Mouse (Mus musculus) midbrain, postnatal 0 days (tissue): ENCODE measurements around the gene Tbc1d14. TPM values are rescaled to one million over a fixed set of nuclear protein-coding genes. Genes with fewer than 3 reads are reported as not detected.

ENCODE experiments used
- ATAC-seq: fragments of 200-750 bp; cut with Nextera tagmentation; 2 replicates; pipeline ENCODE4 v1.8.0; 2017; ENCODE audit warnings: moderate number of reproducible peaks, mild to moderate bottlenecking, moderate TSS enrichment, moderate library complexity; ENCODE audit not compliant: low FRiP score
- DNase-seq: peaks from one replicate; pipeline ENCODE4 v3.0.0-alpha.2; 2015; ENCODE audit warnings: low spot score
- H3K27ac ChIP-seq: fragments of 300-500 bp; sonication (generic); 2 replicates; pipeline ENCODE4 v1.5.1; 2014; ENCODE audit warnings: low read depth, mild to moderate bottlenecking, low read length, mixed read lengths
- H3K27me3 ChIP-seq: fragments of 300-500 bp; sonication (generic); 2 replicates; pipeline ENCODE4 v1.6.1; 2014; ENCODE audit warnings: low read length, control low read depth, mixed read lengths; ENCODE audit not compliant: insufficient read depth
- H3K36me3 ChIP-seq: fragments of 300-500 bp; sonication (generic); 2 replicates; pipeline ENCODE4 v1.6.1; 2014; ENCODE audit warnings: low read length, control low read depth, mixed read lengths; ENCODE audit not compliant: insufficient read depth
- H3K4me1 ChIP-seq: fragments of 300-500 bp; sonication (generic); 2 replicates; pipeline ENCODE4 v1.6.1; 2014; ENCODE audit warnings: mild to moderate bottlenecking, control low read depth, antibody characterized with exemption, low read length, mixed read lengths; ENCODE audit not compliant: insufficient read depth
- H3K4me2 ChIP-seq: fragments of 300-500 bp; sonication (generic); 2 replicates; pipeline ENCODE4 v1.6.1; 2014; ENCODE audit warnings: low read depth, mild to moderate bottlenecking, low read length, mixed read lengths; ENCODE audit not compliant: poor library complexity, severe bottlenecking
- H3K4me3 ChIP-seq: fragments of 300-500 bp; sonication (generic); 2 replicates; pipeline ENCODE4 v1.5.1; 2014; ENCODE audit warnings: low read depth, mild to moderate bottlenecking, low read length, moderate library complexity
- H3K9ac ChIP-seq: fragments of 300-500 bp; sonication (generic); replicated peaks from 2 replicates; pipeline ENCODE4 v1.6.1; 2014; ENCODE audit warnings: mild to moderate bottlenecking, low read length, moderate library complexity, mixed read lengths; ENCODE audit not compliant: poor library complexity, severe bottlenecking
- H3K9me3 ChIP-seq: fragments of 300-500 bp; sonication (generic); 2 replicates; pipeline ENCODE4 v1.6.1; 2016; ENCODE audit warnings: low read length, control low read depth
- CTCF ChIP-seq: IDR thresholded peaks from 2 replicates; pipeline ENCODE4 v1.5.1; 2016; ENCODE audit warnings: antibody characterized with exemption, mild to moderate bottlenecking
- WGBS: fragments of 180-500 bp; shearing (Covaris S2); extraction: QIAGEN DNeasy Blood & Tissue Kit; methylation state at CpG from one replicate; pipeline ENCODE4 v1.1.7; 2014; 5-methylcytosine and 5-hydroxymethylcytosine counted together
- polyA plus RNA-seq: library from polyadenylated mRNA; unstranded; fragments of >200 nt; fragmentation: Nextera tagmentation; extraction: Ambion mirVana; gene quantifications from 2 replicates; pipeline ENCODE4 v1.2.1, GENCODE M21; 2015
- total RNA-seq: library from RNA; depleted of rRNA; stranded (reverse); fragments of >200 nt; gene quantifications from 2 replicates; pipeline ENCODE4 v1.2.3, GENCODE M21; 2014

The Tbc1d14 gene
- total and polyA plus RNA-seq, 2 experiments from 2014 or later: 29.3 to 51.0 TPM

- peaks cover under 1% of the 10 kb centered on the region; the same call in 1 of the 2 replicates for H3K4me1 ChIP-seq
- no peak overlapping the region for H3K4me2 ChIP-seq
- no peak overlapping the region for H3K4me3 ChIP-seq
- TF ChIP-seq CTCF: no peak
- DNase-seq (no peak), ATAC-seq (no peak)
- H3K9me3 ChIP-seq: no peaks in the 10 kb centered on the region
- peaks cover 34% of the 10 kb centered on the region for H3K36me3 ChIP-seq
- no peak overlapping the region for H3K27ac ChIP-seq
- no peak overlapping the region for H3K9ac ChIP-seq
- no peaks in the 10 kb centered on the region for H3K27me3 ChIP-seq
- 93% methylated on average over 8 of the region's 8 CpGs for WGBS
These were observed 121.9 kb downstream of the Tbc1d14 start for GRCm38 (mm10) chr5:36471206-36471605.

GRCm38 (mm10) chr5:36465889-36466288, 127.2 kb downstream of the Tbc1d14 start:
- Histone ChIP-seq H3K27me3 (no peaks in the 10 kb centered on the region), H3K9me3 (no peaks in the 10 kb centered on the region), H3K36me3 (peaks cover 8% of the 10 kb centered on the region), H3K4me2 (peak overlapping the region; percentile 97), H3K4me3 (peak overlapping the region; percentile 95), H3K4me1 (peaks cover 6% of the 10 kb centered on the region; the same call in 1 of the 2 replicates), H3K27ac (no peak overlapping the region), H3K9ac (peak overlapping the region; percentile 91; the same call in 1 of the 2 replicates)
- DNase-seq (no peak), ATAC-seq (no peak)
- 35% methylated on average over 8 of the region's 8 CpGs for WGBS
- TF ChIP-seq CTCF: no peak

DNA sequence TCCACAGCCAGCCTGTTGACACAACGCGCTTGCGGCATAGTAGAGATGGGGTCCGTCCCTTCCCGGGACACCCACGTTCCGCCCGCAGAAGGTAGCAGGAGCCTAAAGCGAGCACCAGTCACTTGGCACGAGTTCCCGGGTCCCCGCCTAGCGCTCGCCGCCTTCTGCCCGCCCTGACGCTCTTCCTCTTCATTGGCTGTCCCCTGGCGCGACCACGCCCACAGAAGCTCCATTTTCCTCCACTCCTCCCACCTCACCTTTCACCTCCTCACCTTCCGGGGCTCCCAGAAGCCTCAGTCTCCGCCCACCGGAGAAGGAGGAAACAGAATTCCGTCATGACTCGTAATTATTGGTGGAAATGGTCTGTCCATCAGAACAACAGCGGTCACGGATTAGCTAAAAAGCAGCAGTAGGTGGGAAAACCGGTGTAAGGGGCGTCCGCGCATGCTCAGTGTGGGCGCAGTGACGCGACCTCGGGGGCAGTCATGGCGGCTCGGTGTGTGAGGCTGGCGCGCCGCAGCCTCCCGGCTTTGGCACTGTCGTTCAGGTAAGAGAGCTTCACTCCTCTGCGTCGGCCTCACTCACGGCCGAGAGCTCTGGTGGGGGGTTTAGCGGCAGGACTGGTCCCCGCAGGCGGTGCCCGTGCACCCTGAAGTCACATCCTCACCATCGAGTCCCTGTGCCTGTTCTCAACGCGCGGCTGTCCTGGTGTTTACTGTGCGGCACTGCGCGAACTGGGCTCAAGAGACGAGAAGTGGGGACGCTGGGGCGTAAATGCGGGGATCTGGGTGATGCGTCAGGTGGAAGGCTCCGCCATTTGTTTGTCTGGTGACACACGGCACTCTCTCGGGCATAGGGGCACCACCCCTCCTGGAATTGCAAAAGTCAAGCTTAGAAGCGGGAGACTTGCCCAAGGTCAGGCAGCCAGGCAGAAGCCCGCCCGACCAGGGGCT, 128.1 kb downstream of the Tbc1d14 start, which contains the start of gene Grpel1:
TSS of gene Grpel1 (plus strand) at position 290 of the 953 bp plus-strand sequence.
- no peak for TF ChIP-seq CTCF

GRCm38 (mm10) chr5:36463391-36463790, 129.7 kb downstream of the Tbc1d14 start:
- Histone ChIP-seq H3K4me1 (peaks cover 6% of the 10 kb centered on the region; the same call in 1 of the 2 replicates), H3K4me3 (no peak overlapping the region), H3K9ac (no peak overlapping the region), H3K4me2 (no peak overlapping the region), H3K36me3 (no peaks in the 10 kb centered on the region), H3K27me3 (no peaks in the 10 kb centered on the region), H3K9me3 (no peaks in the 10 kb centered on the region), H3K27ac (no peak overlapping the region)
- DNase-seq (no peak), ATAC-seq (no peak)
- 16% methylated on average over 5 of the region's 5 CpGs for WGBS
- no peak for TF ChIP-seq CTCF

More for the DNA sequence above, 128.1 kb downstream of the Tbc1d14 start, which contains the start of gene Grpel1:
- Histone ChIP-seq H3K36me3 (no peaks in the 10 kb centered on the region; the same call in none of the 2 replicates), H3K4me3 (peak within 1 kb of the TSS; percentile 95), H3K4me1 (peaks cover 6% of the 10 kb centered on the region; the same call in 1 of the 2 replicates), H3K9ac (peak within 1 kb of the TSS; percentile 91), H3K27me3 (no peaks in the 10 kb centered on the region), H3K27ac (peak within 1 kb of the TSS; percentile 80), H3K9me3 (no peaks in the 10 kb centered on the region), H3K4me2 (peak within 1 kb of the TSS; percentile 97)
- under 1% methylated on average over 68 of the region's 68 CpGs for WGBS
- DNase-seq (peak; percentile 100), ATAC-seq (peak; percentile 95)

DNA sequence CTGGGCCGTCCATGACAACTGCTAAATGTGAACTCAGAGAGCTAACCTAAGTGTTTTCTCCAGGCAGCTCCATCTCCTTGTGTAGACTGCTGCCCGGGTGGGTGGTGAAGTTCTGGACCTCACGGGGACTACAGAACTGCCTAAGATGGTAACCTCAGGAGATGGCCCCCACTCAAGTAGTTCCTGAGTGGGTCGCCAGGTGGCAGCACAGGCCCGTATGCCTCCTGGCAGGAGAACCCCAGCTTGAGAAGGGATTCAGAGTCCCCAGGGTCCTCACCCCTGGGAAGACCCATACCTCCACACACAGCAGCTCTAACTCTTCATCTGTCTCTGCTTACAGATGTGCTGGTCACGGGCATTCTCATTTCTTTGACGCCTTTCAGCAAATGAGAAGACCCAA, 130.3 kb downstream of the Tbc1d14 start:
- Histone ChIP-seq H3K27ac (no peak overlapping the region), H3K4me1 (peaks cover 6% of the 10 kb centered on the region; the same call in 1 of the 2 replicates), H3K4me2 (no peak overlapping the region), H3K9ac (no peak overlapping the region), H3K27me3 (no peaks in the 10 kb centered on the region), H3K9me3 (no peaks in the 10 kb centered on the region), H3K4me3 (no peak overlapping the region), H3K36me3 (no peaks in the 10 kb centered on the region)
- WGBS: 23% methylated on average over 7 of the region's 7 CpGs
- no peak for ATAC-seq
- DNase-seq: peak; percentile 36
- peak; percentile 78 for TF ChIP-seq CTCF

GRCm38 (mm10) chr5:36461231-36461630, 131.8 kb downstream of the Tbc1d14 start:
- 61% methylated on average over 2 of the region's 2 CpGs for WGBS
- Histone ChIP-seq H3K27ac (no peak overlapping the region), H3K9ac (no peak overlapping the region)

More at GRCm38 (mm10) chr5:36461231-36461630, 131.8 kb downstream of the Tbc1d14 start:
- Histone ChIP-seq H3K9me3 (no peaks in the 10 kb centered on the region), H3K27me3 (no peaks in the 10 kb centered on the region), H3K4me3 (no peak overlapping the region), H3K4me2 (no peak overlapping the region), H3K4me1 (peaks cover 6% of the 10 kb centered on the region; the same call in 1 of the 2 replicates), H3K36me3 (no peaks in the 10 kb centered on the region)
- DNase-seq: no peak
- ATAC-seq: no peak
- TF ChIP-seq CTCF: no peak
